7 mouse cellular contexts compared by ENCODE assay signal in genomic region chr11:41999468-41999881, GRCm38 (mm10). TPM values are rescaled to one million over a fixed set of nuclear protein-coding genes. Genes with fewer than 3 reads are reported as not detected.
DNase-seq lines count a peak whose midpoint lies in the region; ATAC-seq and TF ChIP-seq lines count a peak whose summit lies in the region.

No protein-coding gene starts in this region.

- H3K9ac ChIP-seq in forebrain, embryonic 12.5 days: peak overlapping the region; percentile 44
- H3K9ac ChIP-seq in hindbrain, postnatal 0 days (replicated peaks; ENCODE audit: low read length): peak overlapping the region; percentile 59

- H3K27ac ChIP-seq in forebrain, embryonic 12.5 days: peak overlapping the region; percentile 86
- peak overlapping the region; percentile 90 for H3K27ac ChIP-seq in hindbrain, postnatal 0 days

- ATAC-seq in forebrain, embryonic 12.5 days (ENCODE audit: low FRiP score): peak; percentile 76
- ATAC-seq in hindbrain, postnatal 0 days: peak; percentile 82

- no peaks in the 10 kb centered on the region for H3K36me3 ChIP-seq in forebrain, embryonic 12.5 days (replicated peaks)
- H3K36me3 ChIP-seq in hindbrain, postnatal 0 days (ENCODE audit: insufficient read depth, low read length): no peaks in the 10 kb centered on the region

- H3K4me3 ChIP-seq in forebrain, embryonic 12.5 days (replicated peaks): peak overlapping the region; percentile 39
- H3K4me3 ChIP-seq in hindbrain, postnatal 0 days (ENCODE audit: low read length): peak overlapping the region; percentile 42

- H3K4me2 ChIP-seq in forebrain, embryonic 12.5 days: peak overlapping the region; percentile 52
- peak overlapping the region; percentile 62 for H3K4me2 ChIP-seq in hindbrain, postnatal 0 days (ENCODE audit: low read depth, low read length)

- DNase-seq in adipocyte (ENCODE audit: low spot score): peak; percentile 29
- DNase-seq in c-Kit-positive CD71-positive TER-119-negative erythroid progenitor cells, embryonic 14.5 days (ENCODE audit: low read depth): peak; percentile 6
- DNase-seq in hindbrain, postnatal 0 days (ENCODE audit: low spot score): peak; percentile 85
- peak; percentile 26 to 34 for DNase-seq in left cerebral cortex, adult 18-20 months (ENCODE audit: low spot score in 2 of 2)
- DNase-seq in neural tube, embryonic 10.5 days (ENCODE audit: extremely low spot score, low spot score): peak; percentile 86
- DNase-seq in urinary bladder, postnatal 4 days (ENCODE audit: low spot score in 2 of 2): peak; percentile 36 to 73

- peaks cover 14% of the 10 kb centered on the region for H3K4me1 ChIP-seq in forebrain, embryonic 12.5 days
- H3K4me1 ChIP-seq in hindbrain, postnatal 0 days (ENCODE audit: insufficient read depth, low read length): 0 out of 2 replicates have a peak, but pooled peaks cover 2% of the 10 kb centered on the region

- no peak for TF ChIP-seq CTCF in hindbrain, postnatal 0 days (IDR thresholded peaks at IDR 0.05; ENCODE audit: low read depth)

- under 1% methylated on average over 7 of the region's 7 CpGs for WGBS in forebrain, embryonic 12.5 days
- WGBS in hindbrain, postnatal 0 days: 2% methylated on average over 7 of the region's 7 CpGs

- no peaks in the 10 kb centered on the region for H3K9me3 ChIP-seq in forebrain, embryonic 12.5 days
- H3K9me3 ChIP-seq in hindbrain, postnatal 0 days (ENCODE audit: low read length): no peaks in the 10 kb centered on the region

- no peaks in the 10 kb centered on the region for H3K27me3 ChIP-seq in forebrain, embryonic 12.5 days
- H3K27me3 ChIP-seq in hindbrain, postnatal 0 days (ENCODE audit: insufficient read depth, low read length): no peaks in the 10 kb centered on the region

RNA-seq across cellular contexts. Expression of gene Gabrg2, which starts 1.2 kb away (rescaled TPM):
- 24.5 and 28.7 TPM in 2 replicates for polyA plus RNA-seq in forebrain, embryonic 12.5 days (2016; fragmentation: Nextera tagmentation; extraction: Ambion mirVana)
- total RNA-seq in hindbrain, postnatal 0 days (2014; rRNA removed): 89.0 and 99.9 TPM in 2 replicates
- 105 and 113 TPM in 2 replicates for polyA plus RNA-seq in hindbrain, postnatal 0 days (2015; fragmentation: Nextera tagmentation; extraction: Ambion mirVana)
- total RNA-seq in left cerebral cortex, adult 18-20 months (2021): 100 to 1,000 TPM; 184 to 209 TPM

Comparison
In these comparisons a context has a peak if more than half of its experiments do, and no peak if none do; other contexts are left out.
1. Peak in every context shown above with its lines: DNase-seq, ATAC-seq, H3K4me3 ChIP-seq and H3K27ac ChIP-seq.
2. DNase-seq: peak in every context shown above with its lines; median percentile 86 in neural tube, embryonic 10.5 days; 85 in hindbrain, postnatal 0 days; 54 in urinary bladder, postnatal 4 days; 30 in left cerebral cortex, adult 18-20 months; 29 in adipocyte; 6 in c-Kit-positive CD71-positive TER-119-negative erythroid progenitor cells, embryonic 14.5 days.